Mouse (Mus musculus): ENCODE measurements at regions not wholly inside any gene's neighbourhood (a gene's known extent, or its start where the extent isn't known, plus 50 kb on each side); places are given as distances from the start of the nearest gene placed in this dataset.
A peak's percentile ranks its signal among the peaks of the same experiment; 100 is the strongest.

DNA sequence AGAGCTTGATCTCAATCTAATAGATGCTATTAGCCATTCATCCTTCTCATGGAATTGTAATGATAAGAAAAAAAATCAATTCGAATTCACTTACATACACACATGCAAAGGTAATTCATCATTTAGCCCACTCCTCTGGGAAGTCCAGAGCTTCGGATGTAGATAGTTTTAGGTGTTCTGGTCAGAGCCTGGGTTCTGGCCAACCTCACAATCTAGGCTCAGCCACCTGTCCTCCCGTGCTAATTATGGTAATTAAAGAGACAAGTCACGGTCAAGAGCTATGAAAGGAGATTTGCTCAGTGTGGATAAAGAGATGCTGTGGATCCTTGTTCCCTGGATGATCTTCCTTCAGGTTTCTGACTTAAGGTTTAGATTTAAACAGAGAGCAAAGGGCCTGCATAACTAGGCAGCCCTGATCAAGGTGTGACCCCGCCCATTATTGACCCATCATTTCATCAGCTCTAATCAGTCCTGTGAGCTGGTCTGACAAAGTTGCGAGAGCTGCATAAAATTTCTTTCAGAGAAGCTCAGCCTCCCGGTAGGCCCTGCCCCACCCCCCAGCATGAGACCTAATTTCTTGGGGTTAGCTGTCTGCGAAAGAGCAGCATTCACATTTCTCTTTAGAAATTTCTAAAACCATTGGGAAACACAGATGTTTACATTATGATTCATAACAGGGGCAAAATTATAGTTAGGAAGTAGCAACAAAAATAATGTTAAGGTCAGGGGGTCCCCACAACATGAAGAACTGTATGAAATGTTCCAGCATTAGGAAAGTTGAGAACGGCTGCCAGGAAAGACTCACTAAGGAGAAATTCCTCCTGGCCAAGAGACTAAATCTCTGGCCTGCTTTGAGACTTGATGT, 98.3 kb upstream of the Slc25a26 start:
- H3K36me3 ChIP-seq (ENCODE audit: insufficient read depth) = no peaks in the 10 kb centered on the region
- H3K4me2 ChIP-seq = no peak overlapping the region
- no peaks in the 10 kb centered on the region for H3K27me3 ChIP-seq (ENCODE audit: insufficient read depth, low read length)
- H3K4me1 ChIP-seq (ENCODE audit: insufficient read depth) = 0 out of 2 replicates have a peak, but pooled peaks cover 4% of the 10 kb centered on the region
- no peak for TF ChIP-seq CTCF (IDR thresholded peaks at IDR 0.05; ENCODE audit: low read depth)
- ATAC-seq (ENCODE audit: insufficient read depth) = 0 out of 2 replicates have a peak, but pooled peaks have one; percentile 31
- 57% methylated on average over 9 of the region's 9 CpGs for WGBS
- H3K9ac ChIP-seq = no peak overlapping the region
- no peaks in the 10 kb centered on the region for H3K9me3 ChIP-seq (ENCODE audit: low read depth, low read length)
- no peak overlapping the region for H3K27ac ChIP-seq (ENCODE audit: low read depth)
- peak; percentile 31 for DNase-seq
- H3K4me3 ChIP-seq (ENCODE audit: low read depth, low read length) = no peak overlapping the region

DNA sequence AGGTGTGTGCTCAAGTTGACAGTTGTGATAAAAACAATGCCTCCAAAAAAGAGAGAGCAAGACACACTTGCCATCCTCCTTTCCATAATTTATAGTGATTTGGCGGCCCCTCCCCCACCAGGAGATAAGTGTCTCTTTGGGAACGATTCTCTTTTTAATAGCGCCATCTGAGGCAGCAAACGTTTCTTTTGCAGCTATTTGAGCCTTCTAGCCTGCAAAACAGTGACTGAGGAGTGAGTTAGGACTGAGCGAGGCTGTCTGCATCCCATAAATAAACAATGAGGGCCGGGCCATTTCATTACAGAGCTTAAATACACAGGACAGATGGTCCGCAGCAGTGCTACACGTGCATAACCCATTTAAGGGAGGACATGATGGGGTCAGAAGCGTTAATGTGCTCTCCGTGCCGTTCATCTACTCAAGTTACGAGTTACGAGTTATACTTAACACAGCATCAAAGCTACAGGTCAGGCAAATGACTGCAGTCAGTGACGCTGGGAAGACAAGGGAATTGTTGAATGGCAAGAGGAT, 99.0 kb upstream of the Slc25a26 start:
- Histone ChIP-seq H3K9ac (no peak overlapping the region), H3K36me3 (ENCODE audit: insufficient read depth) (no peaks in the 10 kb centered on the region), H3K27ac (ENCODE audit: low read depth) (no peak overlapping the region), H3K4me3 (ENCODE audit: low read depth, low read length) (no peak overlapping the region), H3K4me2 (peak overlapping the region; percentile 5), H3K4me1 (ENCODE audit: insufficient read depth) (0 out of 2 replicates have a peak, but pooled peaks cover 4% of the 10 kb centered on the region), H3K27me3 (ENCODE audit: insufficient read depth, low read length) (no peaks in the 10 kb centered on the region), H3K9me3 (ENCODE audit: low read depth, low read length) (no peaks in the 10 kb centered on the region)
- DNase-seq = peak; percentile 45
- peak; percentile 63 for ATAC-seq (ENCODE audit: insufficient read depth)
- WGBS = 22% methylated on average over 14 of the region's 14 CpGs
- no peak for TF ChIP-seq CTCF (IDR thresholded peaks at IDR 0.05; ENCODE audit: low read depth)

DNA sequence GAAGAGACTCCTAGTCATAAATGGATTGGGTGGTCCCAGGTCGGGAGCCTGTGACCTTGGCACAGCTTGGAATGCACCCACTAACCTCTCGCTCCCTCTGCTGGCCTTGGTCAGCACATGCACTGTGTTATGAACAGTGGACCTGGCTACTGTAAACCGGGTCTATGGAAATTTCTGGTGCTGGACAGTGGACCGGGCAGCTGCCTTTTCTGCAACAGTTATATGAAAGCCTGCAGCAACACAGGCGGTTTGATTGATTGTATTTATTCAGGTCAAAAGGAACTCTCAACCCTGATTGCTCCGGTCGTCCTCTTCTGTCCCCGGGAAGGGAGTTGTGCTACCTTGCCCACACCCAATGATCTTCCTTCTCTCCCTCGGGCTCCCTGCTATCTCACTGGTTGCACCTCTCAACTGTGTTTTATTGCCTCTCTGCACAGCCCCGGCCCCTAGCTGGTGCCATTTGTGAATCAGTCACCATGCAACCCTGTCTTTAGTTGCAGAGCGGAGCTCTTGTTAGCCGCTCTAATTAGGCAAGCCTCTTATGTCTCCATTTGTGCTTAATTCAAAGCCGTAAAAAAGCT, 99.6 kb upstream of the Slc25a26 start:
- Histone ChIP-seq H3K4me2 (peak overlapping the region; percentile 5), H3K4me1 (ENCODE audit: insufficient read depth) (0 out of 2 replicates have a peak, but pooled peaks cover 4% of the 10 kb centered on the region), H3K9ac (no peak overlapping the region), H3K27me3 (ENCODE audit: insufficient read depth, low read length) (no peaks in the 10 kb centered on the region), H3K9me3 (ENCODE audit: low read depth, low read length) (no peaks in the 10 kb centered on the region), H3K4me3 (ENCODE audit: low read depth, low read length) (no peak overlapping the region), H3K36me3 (ENCODE audit: insufficient read depth) (no peaks in the 10 kb centered on the region), H3K27ac (ENCODE audit: low read depth) (no peak overlapping the region)
- 25% methylated on average over 13 of the region's 13 CpGs for WGBS
- TF ChIP-seq CTCF (IDR thresholded peaks at IDR 0.05; ENCODE audit: low read depth) = peak; percentile 85
- ATAC-seq (ENCODE audit: insufficient read depth) = peak; percentile 73
- DNase-seq = peak; percentile 68

DNA sequence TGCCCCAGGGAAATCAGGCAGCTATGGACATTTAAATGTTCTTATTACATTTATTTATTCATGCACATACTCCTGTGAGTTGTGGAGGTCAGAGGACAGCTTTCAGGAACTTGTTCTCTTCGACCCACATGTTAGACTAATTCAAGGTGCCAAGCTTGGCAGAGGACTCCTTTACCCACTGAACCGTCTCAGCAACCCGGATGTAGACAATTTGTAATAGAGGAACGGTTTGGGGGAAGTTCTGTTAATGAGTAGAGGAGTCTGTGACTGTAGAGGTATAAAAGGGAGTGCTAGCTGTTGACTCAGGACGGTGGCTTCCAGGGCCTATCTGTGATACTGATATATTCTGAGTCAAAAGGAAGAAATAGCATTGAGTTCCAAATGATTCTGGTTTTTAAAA, 107.4 kb upstream of the Magi1 start:
- TF ChIP-seq CTCF (IDR thresholded peaks at IDR 0.05; ENCODE audit: low read depth) = no peak
- H3K4me3 ChIP-seq (ENCODE audit: low read depth, low read length) = no peak overlapping the region
- DNase-seq (no peak), ATAC-seq (ENCODE audit: insufficient read depth) (no peak)
- no peaks in the 10 kb centered on the region for H3K27me3 ChIP-seq (ENCODE audit: insufficient read depth, low read length)
- H3K9me3 ChIP-seq (ENCODE audit: low read depth, low read length) = no peaks in the 10 kb centered on the region
- H3K4me1 ChIP-seq (ENCODE audit: insufficient read depth) = no peaks in the 10 kb centered on the region; the same call in 1 of the 2 replicates
- no peak overlapping the region for H3K4me2 ChIP-seq
- H3K36me3 ChIP-seq (ENCODE audit: insufficient read depth) = no peaks in the 10 kb centered on the region
- H3K27ac ChIP-seq (ENCODE audit: low read depth) = no peak overlapping the region
- 23% methylated on average over 5 of the region's 5 CpGs for WGBS
- no peak overlapping the region for H3K9ac ChIP-seq

DNA sequence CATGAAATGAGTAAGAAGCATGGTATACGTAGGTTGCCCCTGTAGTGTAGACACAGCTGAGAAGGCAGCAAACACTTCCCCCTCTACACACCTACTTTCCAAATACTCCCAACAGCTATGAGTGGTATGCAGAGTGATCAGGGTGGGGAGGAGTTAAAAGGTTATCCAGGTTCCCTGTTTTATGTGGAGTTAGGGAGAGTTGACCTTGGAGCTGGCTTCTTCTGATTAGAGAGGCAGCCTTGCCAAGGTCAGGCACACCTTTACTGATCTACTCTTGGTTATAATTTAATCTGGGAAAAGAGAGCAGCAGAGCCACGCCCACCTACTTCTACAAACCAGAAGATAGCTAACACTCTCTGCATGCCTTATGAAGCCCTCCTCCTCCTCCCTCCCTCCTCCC, 106.7 kb upstream of the Magi1 start:
- no peaks in the 10 kb centered on the region for H3K27me3 ChIP-seq (ENCODE audit: insufficient read depth, low read length)
- peak overlapping the region; percentile 84; the same call in 1 of the 2 replicates for H3K27ac ChIP-seq (ENCODE audit: low read depth)
- H3K4me3 ChIP-seq (ENCODE audit: low read depth, low read length) = no peak overlapping the region
- 56% methylated on average over 2 of the region's 2 CpGs for WGBS
- H3K36me3 ChIP-seq (ENCODE audit: insufficient read depth) = no peaks in the 10 kb centered on the region
- H3K9ac ChIP-seq = no peak overlapping the region
- no peaks in the 10 kb centered on the region for H3K9me3 ChIP-seq (ENCODE audit: low read depth, low read length)
- peak; percentile 33 for DNase-seq
- no peak for TF ChIP-seq CTCF (IDR thresholded peaks at IDR 0.05; ENCODE audit: low read depth)
- no peak overlapping the region for H3K4me2 ChIP-seq
- peak; percentile 90 for ATAC-seq (ENCODE audit: insufficient read depth)
- no peaks in the 10 kb centered on the region; the same call in 1 of the 2 replicates for H3K4me1 ChIP-seq (ENCODE audit: insufficient read depth)

DNA sequence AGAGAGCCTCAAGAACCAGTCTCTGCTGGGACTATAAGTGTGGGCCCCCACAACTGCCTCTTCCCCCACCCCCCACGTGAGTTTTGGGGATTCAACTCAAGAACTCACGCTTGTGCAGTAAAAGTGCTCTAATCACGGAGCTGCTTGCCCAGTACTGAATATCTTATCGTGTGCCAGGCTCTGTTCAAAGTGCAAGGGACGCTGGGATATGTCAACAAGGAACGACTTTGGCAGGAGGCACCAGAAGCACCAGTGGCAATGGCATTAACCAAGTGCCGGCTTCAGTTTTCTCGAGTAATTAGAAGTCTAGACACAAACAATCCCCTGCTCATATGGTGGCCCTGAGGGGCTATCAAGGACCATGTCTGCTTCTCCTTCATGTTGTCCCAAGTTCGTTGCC, 106.0 kb upstream of the Magi1 start:
- no peaks in the 10 kb centered on the region for H3K27me3 ChIP-seq (ENCODE audit: insufficient read depth, low read length)
- 57% methylated on average over 9 of the region's 9 CpGs for WGBS
- H3K4me3 ChIP-seq (ENCODE audit: low read depth, low read length) = no peak overlapping the region
- peak overlapping the region; percentile 84 for H3K27ac ChIP-seq (ENCODE audit: low read depth)
- DNase-seq = peak; percentile 32
- no peaks in the 10 kb centered on the region for H3K9me3 ChIP-seq (ENCODE audit: low read depth, low read length)
- 0 out of 2 replicates have a peak, but pooled peaks have one; percentile 12 for ATAC-seq (ENCODE audit: insufficient read depth)
- H3K36me3 ChIP-seq (ENCODE audit: insufficient read depth) = no peaks in the 10 kb centered on the region
- no peak for TF ChIP-seq CTCF (IDR thresholded peaks at IDR 0.05; ENCODE audit: low read depth)
- no peaks in the 10 kb centered on the region; the same call in 1 of the 2 replicates for H3K4me1 ChIP-seq (ENCODE audit: insufficient read depth)
- no peak overlapping the region for H3K9ac ChIP-seq
- H3K4me2 ChIP-seq = peak overlapping the region; percentile 14; the same call in 1 of the 2 replicates

DNA sequence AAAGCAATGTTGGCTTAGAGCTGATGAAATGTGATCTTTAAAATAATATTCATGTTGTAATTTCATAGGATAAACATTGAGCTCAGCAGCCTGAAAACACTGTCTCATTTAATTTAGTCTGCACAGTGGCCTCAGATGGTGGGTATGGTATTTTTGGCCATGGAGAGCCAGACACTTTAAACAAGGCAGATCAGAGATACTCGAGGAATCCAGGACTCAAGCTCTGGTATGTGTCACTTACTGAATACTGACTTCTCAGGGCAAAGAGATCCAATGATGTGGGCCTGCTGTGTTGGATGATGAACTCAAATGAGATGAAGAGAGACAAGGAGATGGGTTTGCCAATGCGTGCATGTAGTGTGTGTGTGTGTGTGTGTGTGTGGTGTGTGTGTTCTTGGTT, 103.9 kb upstream of the Magi1 start:
- H3K4me1 ChIP-seq (ENCODE audit: insufficient read depth) = no peaks in the 10 kb centered on the region; the same call in 1 of the 2 replicates
- no peak for TF ChIP-seq CTCF (IDR thresholded peaks at IDR 0.05; ENCODE audit: low read depth)
- no peak for DNase-seq
- no peak overlapping the region for H3K9ac ChIP-seq
- no peak overlapping the region for H3K4me3 ChIP-seq (ENCODE audit: low read depth, low read length)
- H3K9me3 ChIP-seq (ENCODE audit: low read depth, low read length) = no peaks in the 10 kb centered on the region
- H3K4me2 ChIP-seq = no peak overlapping the region
- H3K27ac ChIP-seq (ENCODE audit: low read depth) = no peak overlapping the region
- no peak for ATAC-seq (ENCODE audit: insufficient read depth)
- no peaks in the 10 kb centered on the region for H3K27me3 ChIP-seq (ENCODE audit: insufficient read depth, low read length)
- H3K36me3 ChIP-seq (ENCODE audit: insufficient read depth) = no peaks in the 10 kb centered on the region
- 40% methylated on average over 2 of the region's 2 CpGs for WGBS
